Comparison of ENCODE assay signal across 10 mouse cellular contexts in the genomic region with DNA sequence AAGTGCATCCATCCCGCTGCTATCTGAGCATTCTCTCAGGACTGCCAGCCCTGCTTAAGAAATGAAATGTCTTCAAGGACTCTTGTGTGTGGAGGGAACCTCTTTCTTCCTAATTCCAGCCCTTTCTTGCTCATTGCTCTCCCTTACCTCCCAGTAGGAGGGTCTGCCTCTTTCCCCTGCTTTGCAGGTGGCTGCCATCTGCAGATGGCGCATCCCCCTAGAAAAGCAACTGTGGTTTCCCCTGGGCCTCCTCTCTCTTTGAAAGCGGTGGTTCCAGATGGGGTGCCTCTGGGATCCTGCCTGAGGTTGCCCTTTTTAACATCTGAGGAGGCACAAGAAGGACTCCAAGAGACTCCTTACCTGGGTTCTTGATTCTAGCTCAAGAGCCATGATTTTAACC. TPM values are rescaled to one million over a fixed set of nuclear protein-coding genes. Genes with fewer than 3 reads are reported as not detected.
A peak's percentile ranks its signal among the peaks of the same experiment; 100 is the strongest.
DNase-seq lines count a peak whose midpoint lies in the region; ATAC-seq and TF ChIP-seq lines count a peak whose summit lies in the region.
"Had no signal": no experiment of that assay in that cellular context is flagged by ENCODE, and none has a peak within 500 bp of the region (broad histone marks: within the 10 kb centered on the region; RNA-seq: fewer than 3 reads in every experiment).

No protein-coding gene starts in this region.

- WGBS in hindbrain, embryonic 13.5 days = 63% methylated on average over 3 of the region's 3 CpGs
- 61% methylated on average over 3 of the region's 3 CpGs for WGBS in hindbrain, embryonic 11.5 days
- WGBS in stomach, embryonic 16.5 days = 67% methylated on average over 3 of the region's 3 CpGs
- WGBS in stomach, postnatal 0 days = 72% methylated on average over 3 of the region's 3 CpGs

- H3K36me3 ChIP-seq in hindbrain, embryonic 13.5 days = no peaks in the 10 kb centered on the region
- H3K36me3 ChIP-seq in hindbrain, embryonic 11.5 days (ENCODE audit: control insufficient read depth, insufficient read depth, low read length) = no peaks in the 10 kb centered on the region
- H3K36me3 ChIP-seq in stomach, embryonic 16.5 days (ENCODE audit: control insufficient read depth, insufficient read depth, low read length) = no peaks in the 10 kb centered on the region
- no peaks in the 10 kb centered on the region for H3K36me3 ChIP-seq in stomach, postnatal 0 days (ENCODE audit: control insufficient read depth, insufficient read depth, low read length)

- H3K4me1 ChIP-seq in hindbrain, embryonic 13.5 days (replicated peaks) = peaks cover 24% of the 10 kb centered on the region
- H3K4me1 ChIP-seq in hindbrain, embryonic 11.5 days (replicated peaks; ENCODE audit: control insufficient read depth, insufficient read depth, low read length) = 0 out of 2 replicates have a peak, but pooled peaks cover 2% of the 10 kb centered on the region
- peaks cover 9% of the 10 kb centered on the region; the same call in 1 of the 2 replicates for H3K4me1 ChIP-seq in stomach, embryonic 16.5 days (ENCODE audit: control insufficient read depth, insufficient read depth, low read length)
- no peaks in the 10 kb centered on the region for H3K4me1 ChIP-seq in stomach, postnatal 0 days (replicated peaks; ENCODE audit: control insufficient read depth, insufficient read depth)

- no peak overlapping the region for H3K27ac ChIP-seq in hindbrain, embryonic 13.5 days
- no peak overlapping the region for H3K27ac ChIP-seq in hindbrain, embryonic 11.5 days (ENCODE audit: low read depth, low read length)
- no peak overlapping the region for H3K27ac ChIP-seq in stomach, embryonic 16.5 days (ENCODE audit: low read length)
- no peak overlapping the region for H3K27ac ChIP-seq in stomach, postnatal 0 days (replicated peaks)
- H3K27ac ChIP-seq: liver, embryonic 14.5 days had no signal

- ATAC-seq in hindbrain, embryonic 13.5 days (ENCODE audit: low FRiP score) = no peak
- no peak for ATAC-seq in hindbrain, embryonic 11.5 days (ENCODE audit: low FRiP score)
- no peak for ATAC-seq in stomach, embryonic 16.5 days (ENCODE audit: insufficient read depth, low FRiP score)
- no peak for ATAC-seq in stomach, postnatal 0 days (ENCODE audit: low FRiP score, low TSS enrichment)

- no peak for DNase-seq in hindbrain, embryonic 11.5 days (ENCODE audit: low spot score)
- no peak for DNase-seq in stomach, postnatal 0 days (ENCODE audit: low spot score)
- DNase-seq in naive thymus-derived CD4-positive, alpha-beta T cell, adult 2 months (ENCODE audit: low read depth) = peak; percentile 26
- no peak for DNase-seq in layer of hippocampus, postnatal 14 days (ENCODE audit: low spot score in 2 of 2)
- no peak for DNase-seq in embryo, embryonic 11 days
- DNase-seq: gastrocnemius, postnatal 14 days had no signal

- no peak overlapping the region for H3K9ac ChIP-seq in hindbrain, embryonic 13.5 days
- no peak overlapping the region for H3K9ac ChIP-seq in hindbrain, embryonic 11.5 days (ENCODE audit: low read depth, low read length)
- no peak overlapping the region for H3K9ac ChIP-seq in stomach, embryonic 16.5 days (ENCODE audit: low read length)
- H3K9ac ChIP-seq in stomach, postnatal 0 days (ENCODE audit: low read length) = no peak overlapping the region
- H3K9ac ChIP-seq: liver, embryonic 14.5 days had no signal

- H3K4me2 ChIP-seq in hindbrain, embryonic 13.5 days = peak overlapping the region; percentile 90
- no peak overlapping the region for H3K4me2 ChIP-seq in hindbrain, embryonic 11.5 days (replicated peaks; ENCODE audit: low read depth, low read length)
- 0 out of 2 replicates have a peak overlapping the region, but pooled peaks have one; percentile 88 for H3K4me2 ChIP-seq in stomach, embryonic 16.5 days (ENCODE audit: low read depth, low read length)
- no peak overlapping the region for H3K4me2 ChIP-seq in stomach, postnatal 0 days (replicated peaks; ENCODE audit: low read depth)

- TF ChIP-seq CTCF in stomach, postnatal 0 days (IDR thresholded peaks at IDR 0.05; ENCODE audit: low read depth) = no peak

- H3K9me3 ChIP-seq in hindbrain, embryonic 13.5 days = no peaks in the 10 kb centered on the region
- H3K9me3 ChIP-seq in hindbrain, embryonic 11.5 days (ENCODE audit: control insufficient read depth, low read length) = no peaks in the 10 kb centered on the region
- H3K9me3 ChIP-seq in stomach, embryonic 16.5 days (replicated peaks; ENCODE audit: control insufficient read depth, low read length) = no peaks in the 10 kb centered on the region
- no peaks in the 10 kb centered on the region for H3K9me3 ChIP-seq in stomach, postnatal 0 days (ENCODE audit: control insufficient read depth, low read length)
- H3K9me3 ChIP-seq: megakaryocyte, embryonic 14.5 days had no signal

- peaks cover 34% of the 10 kb centered on the region for H3K27me3 ChIP-seq in hindbrain, embryonic 13.5 days
- peaks cover 16% of the 10 kb centered on the region for H3K27me3 ChIP-seq in hindbrain, embryonic 11.5 days (ENCODE audit: control insufficient read depth, insufficient read depth, low read length)
- H3K27me3 ChIP-seq in stomach, embryonic 16.5 days (ENCODE audit: control insufficient read depth, insufficient read depth, low read length) = peaks cover 29% of the 10 kb centered on the region
- H3K27me3 ChIP-seq in stomach, postnatal 0 days (ENCODE audit: control insufficient read depth, insufficient read depth, low read length) = peaks cover 5% of the 10 kb centered on the region; the same call in 1 of the 2 replicates

- peak overlapping the region; percentile 66 for H3K4me3 ChIP-seq in hindbrain, embryonic 13.5 days
- no peak overlapping the region for H3K4me3 ChIP-seq in hindbrain, embryonic 11.5 days (ENCODE audit: low read depth, low read length)
- no peak overlapping the region for H3K4me3 ChIP-seq in stomach, embryonic 16.5 days (replicated peaks; ENCODE audit: low read length)
- no peak overlapping the region for H3K4me3 ChIP-seq in stomach, postnatal 0 days (ENCODE audit: low read depth, low read length)

- TF ChIP-seq EP300 in stomach, postnatal 0 days (optimal IDR thresholded peaks at IDR 0.05) = no peak

RNA-seq across cellular contexts. Expression of a gene that starts 2.2 kb away (rescaled TPM):
- polyA plus RNA-seq in hindbrain, embryonic 13.5 days (2015; fragmentation: Nextera tagmentation; extraction: Ambion mirVana) = 58.1 and 62.7 TPM in 2 replicates
- polyA plus RNA-seq in hindbrain, embryonic 11.5 days (2014; fragmentation: Nextera tagmentation; extraction: Ambion mirVana) = 17.8 and 22.3 TPM in 2 replicates
- 12.0 and 12.7 TPM in 2 replicates for polyA plus RNA-seq in stomach, embryonic 16.5 days (2015; fragmentation: Nextera tagmentation; extraction: Ambion mirVana)
- polyA plus RNA-seq in stomach, postnatal 0 days (2015; fragmentation: Nextera tagmentation; extraction: Ambion mirVana) = 7.9 and 8.2 TPM in 2 replicates
- 100 to 1,000 TPM; 701 to 769 TPM for total RNA-seq in layer of hippocampus, postnatal 14 days (2021)

Comparison
In these comparisons a context has a peak if more than half of its experiments do, and no peak if none do; other contexts are left out.
1. H3K4me2 ChIP-seq: peak in hindbrain, embryonic 13.5 days (single experiment) and stomach, embryonic 16.5 days (single experiment); none in hindbrain, embryonic 11.5 days (single experiment) and stomach, postnatal 0 days (single experiment).